Mouse (Mus musculus) erythroblast, adult 5-6 weeks (primary cell): Measurements from ENCODE around the gene Cox19. TPM values are rescaled to one million over a fixed set of nuclear protein-coding genes. Genes with fewer than 3 reads are reported as not detected.
A peak's percentile ranks its signal among the peaks of the same experiment; 100 is the strongest.
"Not testable (repeated sequence)": the region's sequence is repeated elsewhere in the genome, so short reads cannot be mapped to it uniquely, and the experiment has no call there.

Experiments
- ATAC-seq: replicated peaks from 2 replicates; pipeline ENCODE4 v1.8.0; 2016; ENCODE audit warnings: moderate number of reproducible peaks, mild to moderate bottlenecking, moderate TSS enrichment, inconsistent platforms; ENCODE audit not compliant: poor library complexity, low FRiP score, severe bottlenecking
- total RNA-seq, 2 experiments: library from RNA; stranded (forward) in 1 of 2; stranded (reverse) in 1 of 2; fragments of 150-400 nt in 1 of 2; fragments of 200-764, 138-1000 nt in 1 of 2; gene quantifications; 2 replicates each; pipeline versions ENCODE4 v1.2.3 to v1.2.4; 2015 to 2017; ENCODE audit warnings: low replicate concordance in 2 of 2

Gene Cox19
- total RNA-seq, 2 experiments from 2014 or later: 6.5 to 8.8 TPM

DNA sequence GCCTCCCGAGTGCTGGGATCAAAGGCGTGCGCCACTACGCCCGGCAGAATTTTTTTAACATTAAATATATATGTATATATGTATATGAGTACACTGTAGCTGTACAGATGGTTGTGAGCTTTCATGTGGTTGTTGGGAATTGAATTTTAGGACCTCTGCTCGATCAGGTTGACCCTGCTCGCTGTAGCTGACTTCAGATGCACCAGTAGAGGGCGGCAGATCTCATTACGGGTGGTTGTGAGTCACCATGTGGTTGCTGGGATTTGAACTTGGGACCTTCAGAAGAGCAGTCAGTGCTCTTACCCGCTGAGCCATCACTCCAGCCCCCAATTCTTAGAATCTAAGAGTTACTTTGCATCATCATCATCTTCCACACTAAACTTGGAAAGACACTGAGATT is 16.8 kb downstream of the Cox19 start:
- ATAC-seq: not testable (repeated sequence)

DNA sequence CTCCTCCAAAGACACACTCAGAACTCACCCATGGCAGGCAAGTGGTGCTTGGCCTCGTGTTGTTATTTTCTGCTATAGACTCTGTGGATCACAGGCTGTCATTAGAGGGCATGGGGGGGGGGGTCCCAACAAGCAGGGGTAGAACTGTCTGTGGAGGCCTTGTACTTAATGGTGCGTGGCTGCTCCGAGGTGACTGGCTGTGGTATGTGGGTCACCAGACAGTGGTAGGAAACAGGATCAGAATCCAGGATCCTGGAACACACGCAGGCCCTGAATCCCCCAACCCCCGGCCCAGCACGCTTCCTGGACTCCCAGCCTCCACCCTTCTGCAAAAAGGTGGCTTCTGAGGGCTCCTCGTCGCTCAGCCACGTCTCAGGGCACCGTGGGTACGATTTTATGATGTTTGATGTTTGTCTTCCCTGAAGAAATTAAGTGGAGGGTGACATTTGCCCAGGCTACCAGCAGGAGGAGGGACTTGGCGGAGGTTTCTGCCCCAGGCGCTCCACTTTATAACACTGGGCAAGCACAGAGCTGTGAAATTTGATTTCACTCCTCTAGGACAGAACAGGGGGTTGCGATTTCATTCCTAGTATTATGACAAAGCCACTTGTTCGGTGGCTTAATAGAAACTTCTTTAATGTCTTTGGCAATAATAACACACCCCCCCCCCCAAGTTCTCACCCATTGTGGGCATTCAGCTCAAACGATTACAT is 17.8 kb downstream of the Cox19 start:
- no peak for ATAC-seq

DNA sequence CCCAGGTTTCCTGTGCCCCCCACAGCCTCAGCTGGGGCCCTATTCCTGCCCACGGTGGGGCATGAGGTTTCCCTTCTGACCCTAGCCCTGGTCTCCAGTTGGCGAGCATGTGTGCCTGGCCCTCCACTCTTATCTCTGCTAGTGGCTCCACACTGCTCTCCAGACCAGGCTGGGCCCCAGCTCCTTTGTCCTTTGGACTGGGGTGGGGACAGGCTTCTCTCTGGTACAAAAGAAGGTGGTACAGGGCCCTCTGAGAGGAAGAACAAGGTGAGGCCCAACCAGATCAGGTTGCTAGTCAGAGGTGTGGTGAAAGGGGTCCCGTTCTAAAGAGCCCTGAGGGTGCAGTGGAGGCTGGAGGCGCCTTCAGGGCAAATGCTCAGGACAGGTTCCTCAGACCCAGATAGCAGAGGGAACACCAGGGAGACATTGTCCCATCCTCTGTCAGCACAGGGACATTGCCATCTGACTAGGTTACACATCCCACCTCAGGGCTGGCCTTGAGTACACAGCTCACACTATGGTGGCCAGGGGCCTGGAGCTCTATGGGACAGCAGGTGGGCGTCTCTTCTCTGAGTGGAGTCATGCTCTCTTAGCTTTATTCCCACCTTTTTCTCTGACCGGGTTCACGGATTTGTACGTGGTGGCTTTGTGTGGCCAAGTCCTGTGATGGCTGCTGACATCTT is 18.5 kb downstream of the Cox19 start:
- no peak for ATAC-seq

DNA sequence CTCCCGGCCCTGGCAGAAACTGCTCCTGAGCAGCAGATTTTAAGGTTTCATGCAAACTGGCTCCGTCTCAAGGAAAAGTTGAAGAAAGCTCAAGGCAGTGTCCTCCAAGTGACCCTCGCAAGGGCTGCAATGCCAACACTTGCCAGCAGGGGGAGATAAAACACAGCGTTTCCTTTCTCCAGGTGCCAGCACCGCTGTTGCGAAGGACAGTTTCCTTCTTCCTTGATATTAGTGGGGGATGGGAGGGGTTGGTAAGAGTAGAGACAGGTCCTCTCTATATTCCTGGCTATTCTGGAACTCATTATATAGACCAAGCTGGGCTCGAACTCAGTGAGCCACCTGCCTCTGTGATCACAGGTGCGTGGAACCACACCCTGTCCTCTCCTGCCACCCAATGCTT is 19.5 kb downstream of the Cox19 start:
- peak; percentile 71 for ATAC-seq

DNA sequence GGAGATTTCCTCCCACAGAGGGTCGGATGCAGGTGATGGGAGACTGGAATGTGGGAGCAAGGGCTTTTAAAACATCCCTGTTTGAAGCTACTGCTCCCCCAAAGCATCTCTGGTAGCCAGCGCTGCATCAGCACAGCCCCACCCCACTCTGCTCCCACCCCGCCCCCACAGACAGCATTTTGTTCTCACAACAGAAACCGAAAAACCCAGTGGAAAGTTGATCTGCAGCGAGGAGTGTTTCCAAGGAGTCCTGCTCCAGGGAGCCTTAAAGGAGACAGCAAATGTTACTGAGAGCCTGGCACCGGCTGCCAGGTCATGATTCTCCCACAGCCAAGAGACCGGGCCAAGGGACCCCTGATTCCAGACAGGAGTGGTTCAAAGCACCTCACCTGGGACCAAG is 20.5 kb downstream of the Cox19 start:
- no peak for ATAC-seq

DNA sequence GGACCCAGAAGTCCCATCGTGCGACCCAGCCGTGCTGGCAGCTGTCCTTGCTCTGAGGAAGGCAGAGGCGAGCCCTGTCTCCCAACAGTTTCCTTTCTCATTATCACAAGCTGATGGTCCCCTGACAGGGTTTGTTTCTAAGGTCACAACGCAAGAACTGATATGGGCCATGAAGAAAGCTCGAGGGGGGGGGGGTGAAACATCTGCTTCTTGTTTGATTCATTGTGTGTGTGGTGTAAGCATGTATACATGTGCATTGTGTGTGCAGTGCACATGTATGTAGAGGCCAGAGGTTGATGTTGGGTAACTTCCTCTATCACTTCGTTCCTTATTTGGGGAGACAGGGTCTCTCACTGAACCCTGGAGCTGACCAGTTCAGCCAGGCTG is 23.6 kb downstream of the Cox19 start:
- no peak for ATAC-seq

DNA sequence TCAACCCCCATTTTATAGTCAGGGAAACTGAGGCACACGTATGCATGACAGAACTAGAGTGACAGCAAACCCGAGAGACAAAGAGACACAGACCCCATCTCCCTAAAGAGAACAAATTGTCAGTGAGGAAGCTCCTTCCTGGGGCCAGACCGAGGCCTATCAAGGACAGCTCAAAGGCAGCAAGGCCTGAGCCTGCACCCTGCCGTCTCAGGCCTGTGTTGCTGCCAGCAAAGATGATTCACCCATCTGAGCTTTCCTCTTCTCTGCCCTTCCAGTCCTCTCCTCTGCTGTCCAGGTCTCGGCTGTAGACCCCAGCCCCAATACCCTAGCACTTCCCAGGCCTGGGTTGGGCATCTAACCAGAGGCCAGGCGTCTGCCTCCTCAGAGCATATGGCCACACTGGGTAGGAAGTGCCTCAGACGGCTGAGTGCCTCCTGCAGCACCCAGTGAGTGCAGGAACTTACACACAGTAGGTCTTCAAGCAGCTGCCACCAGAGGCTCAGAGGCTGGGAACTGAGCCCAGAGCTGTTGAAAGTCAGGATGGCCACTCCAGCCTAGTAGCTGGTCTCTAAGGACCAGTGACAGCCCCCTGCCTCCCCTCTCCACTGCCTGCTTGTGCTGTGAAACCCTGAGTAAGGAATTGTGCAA is 24.1 kb downstream of the Cox19 start:
- no peak for ATAC-seq

DNA sequence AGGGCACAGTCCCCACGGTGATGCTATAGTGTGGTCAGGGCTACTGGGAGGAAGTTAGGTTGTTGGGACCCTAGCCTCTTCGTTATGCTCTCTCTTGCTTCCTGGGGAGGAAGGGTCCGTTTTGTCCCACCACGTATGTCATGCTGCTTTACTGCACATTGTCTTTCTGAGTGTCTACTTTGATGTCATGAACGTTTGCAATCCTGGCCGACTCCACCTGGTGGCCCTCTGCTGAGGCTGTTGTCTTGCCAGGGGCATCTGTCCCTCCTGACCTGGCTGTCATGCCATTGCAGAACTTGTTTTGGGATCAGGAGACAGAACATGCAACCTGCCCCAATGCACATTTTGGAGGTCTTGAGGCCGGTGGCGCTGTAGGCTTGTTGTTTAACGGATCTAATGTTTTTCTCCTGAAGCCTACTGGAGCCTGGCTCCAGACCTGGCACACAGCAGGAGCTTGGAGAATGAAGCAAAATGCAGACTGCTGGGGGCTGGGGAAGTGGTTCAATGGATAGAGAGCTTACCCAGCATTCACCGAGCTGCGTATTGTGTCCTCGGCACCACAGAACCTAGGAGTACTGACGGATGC is 25.0 kb downstream of the Cox19 start:
- no peak for ATAC-seq

DNA sequence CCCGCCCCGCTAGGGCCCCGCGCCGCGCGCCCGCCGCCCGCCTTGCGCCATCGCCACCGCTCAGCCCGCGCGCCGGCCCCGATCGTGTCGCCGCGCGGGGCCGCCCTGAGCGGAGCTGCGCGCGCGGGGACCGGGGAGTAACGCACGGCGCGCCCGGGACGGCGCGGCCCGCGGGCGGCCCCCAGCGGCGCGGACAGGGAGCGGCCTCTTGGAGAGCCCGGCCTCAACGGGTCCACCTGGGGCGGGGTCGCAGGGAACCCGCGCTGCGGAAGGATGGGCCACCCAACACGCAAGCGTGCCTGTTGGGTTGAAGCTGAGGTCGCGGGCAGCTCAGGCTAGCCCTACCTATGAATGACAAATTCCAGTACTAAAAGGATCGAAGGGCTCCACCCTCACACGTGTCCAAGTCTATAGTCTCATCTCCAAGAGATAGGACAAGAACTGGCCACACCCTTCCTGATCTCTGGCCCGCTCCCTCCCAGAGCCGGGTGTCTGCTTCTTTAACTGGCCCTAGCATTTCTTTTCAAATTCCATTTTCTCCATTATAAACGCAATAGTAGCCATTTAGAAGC is 25.7 kb downstream of the Cox19 start, which contains the start of gene Adap1:
TSS of gene Adap1 (minus strand) at position 228 of the 572 bp plus-strand sequence.
- ATAC-seq: no peak

DNA sequence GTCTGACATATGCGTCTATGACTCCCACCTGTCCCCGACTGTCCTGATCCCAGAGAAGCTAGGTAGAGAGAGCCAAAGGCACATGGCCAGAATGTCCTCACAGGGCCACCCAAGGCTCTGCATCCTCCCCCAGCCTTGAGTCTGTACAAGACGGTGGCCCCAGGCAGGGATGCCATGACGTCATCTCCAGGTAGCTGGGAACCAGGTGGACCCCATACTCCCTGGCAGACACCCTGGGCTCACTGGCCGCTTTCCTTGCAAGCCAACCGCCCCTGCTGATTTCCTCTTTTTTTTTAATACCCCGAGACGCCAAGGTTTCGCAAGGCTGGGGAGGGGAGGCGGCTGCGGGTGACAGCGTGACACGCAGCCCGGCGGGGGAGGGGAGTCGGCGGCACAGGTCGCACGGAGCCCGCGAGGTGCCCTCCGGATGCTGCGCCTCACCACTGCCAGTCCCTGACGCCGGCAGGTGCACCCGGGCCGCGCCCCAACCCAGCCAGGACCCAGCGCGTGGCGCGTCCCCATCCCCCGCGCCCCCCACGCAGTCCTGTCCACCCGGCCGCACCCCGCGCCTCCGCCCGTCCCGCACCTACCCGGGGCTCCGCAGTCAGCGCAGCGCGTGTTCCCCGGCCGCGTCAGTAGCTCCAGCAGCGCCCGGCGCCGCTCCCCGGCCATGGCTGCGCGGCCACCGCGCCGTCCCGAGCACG is 26.4 kb downstream of the Cox19 start:
- ATAC-seq: no peak

DNA sequence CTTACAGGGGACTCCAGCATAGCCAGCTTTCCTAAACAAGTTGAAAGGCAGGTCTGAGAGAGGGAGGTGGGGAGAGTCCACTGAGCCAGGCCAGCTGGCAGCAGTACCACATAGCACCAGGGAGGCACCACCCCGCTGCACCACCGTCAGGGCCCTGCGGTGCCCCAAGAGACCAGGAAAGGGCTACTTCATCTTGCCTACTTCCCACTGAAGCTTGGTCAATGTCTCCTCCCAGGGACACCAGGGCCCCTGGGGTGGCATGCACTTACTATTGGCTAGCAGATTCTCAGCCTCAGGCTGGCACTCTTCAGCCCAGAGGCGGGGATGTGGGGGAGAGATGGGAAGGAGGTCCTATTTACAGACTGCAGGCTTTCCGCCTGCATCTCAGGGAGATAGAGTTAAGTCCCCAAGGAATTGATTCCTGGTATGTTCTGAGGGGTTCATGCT is 27.1 kb downstream of the Cox19 start:
- no peak; the same call in 1 of the 2 replicates for ATAC-seq

DNA sequence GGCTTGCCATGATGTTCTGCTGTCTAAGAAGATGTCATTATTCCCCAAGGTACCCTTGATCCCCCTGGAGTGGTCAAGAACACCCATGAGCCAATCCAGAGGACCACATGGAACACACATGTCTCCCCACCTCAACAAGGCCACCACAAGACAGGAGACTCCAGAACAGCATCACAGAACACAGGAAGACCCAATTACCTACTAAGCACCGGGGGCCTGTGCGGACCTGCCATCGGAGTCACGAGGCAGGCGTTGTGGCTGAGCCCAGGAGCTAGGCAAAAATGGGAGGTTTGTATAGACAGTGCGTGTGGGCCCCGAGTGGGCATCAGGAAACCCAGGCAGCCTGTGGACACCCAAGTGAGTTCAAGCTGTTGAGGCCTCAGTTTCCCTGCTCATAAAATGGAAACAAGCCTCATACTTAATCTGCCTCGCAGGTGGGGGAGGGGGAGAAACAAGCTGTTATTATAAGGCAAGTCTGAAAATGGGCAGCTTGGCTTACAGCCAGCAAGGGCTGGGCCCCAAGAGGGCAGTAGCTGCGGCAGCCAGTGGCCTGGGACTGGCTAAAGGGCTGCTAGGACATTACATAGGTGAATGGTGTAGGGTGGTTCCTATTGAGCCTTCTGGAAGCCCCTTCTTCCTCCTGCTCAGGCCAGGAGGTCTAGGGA is 27.8 kb downstream of the Cox19 start:
- no peak for ATAC-seq

DNA sequence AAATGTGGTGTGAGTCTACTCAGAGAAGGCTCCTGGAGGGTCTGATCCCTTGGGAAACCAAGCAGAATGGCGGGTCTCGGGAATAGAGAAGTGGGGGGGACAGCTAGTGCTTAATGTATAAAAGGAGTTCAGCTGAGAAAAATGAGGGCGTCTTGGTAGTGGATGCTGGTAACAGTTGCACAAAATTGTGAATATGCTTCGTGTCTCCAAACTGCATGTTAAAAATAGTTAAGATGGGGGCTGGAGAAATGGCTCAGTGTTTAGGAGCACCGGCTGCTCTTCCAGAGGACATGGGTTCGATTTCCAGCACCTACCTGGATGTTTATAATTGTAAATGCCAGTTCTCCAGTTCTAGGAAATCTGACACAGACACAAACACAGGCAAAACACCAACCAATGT is 29.9 kb downstream of the Cox19 start:
- no peak for ATAC-seq

DNA sequence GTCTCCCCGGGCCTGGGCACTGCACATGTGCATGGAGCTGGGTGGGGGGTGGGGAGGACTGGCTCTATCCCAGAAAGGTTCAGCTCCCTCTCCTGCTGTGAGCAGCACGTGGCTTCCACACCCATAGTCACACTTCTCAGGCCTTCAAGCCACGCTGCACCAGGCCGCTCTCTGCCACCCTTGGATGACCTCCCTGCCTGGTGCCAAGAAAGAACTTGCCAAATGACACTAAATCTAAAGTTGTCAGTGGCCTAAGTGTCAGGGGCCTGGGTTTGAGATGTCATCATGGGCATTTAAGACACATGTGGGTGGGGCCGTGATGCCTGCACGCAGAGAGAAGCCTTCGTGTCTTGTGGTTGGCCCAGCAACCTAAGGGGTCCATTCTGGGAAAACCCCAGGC is 30.8 kb downstream of the Cox19 start:
- no peak for ATAC-seq

DNA sequence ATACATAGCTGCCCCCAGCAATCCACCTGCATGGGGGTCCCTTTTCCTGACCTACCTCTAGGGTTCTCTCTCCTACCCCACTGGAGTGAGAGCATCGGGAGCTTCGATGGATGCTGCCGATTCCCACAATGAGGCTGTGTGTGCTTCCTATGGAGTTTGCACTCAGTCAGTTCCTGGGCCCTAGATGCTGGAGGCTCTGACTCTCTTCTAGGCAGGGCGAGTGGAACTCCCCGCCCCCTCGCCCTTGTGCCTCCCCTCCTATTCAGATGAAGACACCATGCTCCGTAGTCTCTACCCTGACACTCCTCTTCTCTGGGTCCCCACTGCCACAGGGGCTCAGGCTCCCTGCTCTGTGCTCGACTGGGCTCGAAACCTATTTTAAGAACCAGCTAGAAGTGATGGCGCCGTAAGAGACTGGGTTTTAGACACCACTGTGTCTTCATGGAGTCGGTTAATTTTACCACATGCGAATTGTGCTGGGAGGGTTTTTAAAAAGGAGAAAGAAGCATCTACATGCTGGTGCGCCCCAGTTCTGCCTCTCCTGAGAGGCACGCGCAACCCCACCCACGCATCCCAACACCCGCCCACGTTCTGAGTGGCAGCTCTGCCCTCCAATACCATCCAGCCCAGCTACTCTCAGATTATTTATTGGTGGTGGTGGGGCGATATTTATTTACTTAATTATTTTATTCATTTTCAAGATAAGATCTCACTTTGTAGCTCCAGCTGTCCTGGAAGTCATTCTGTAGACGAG is 33.3 kb downstream of the Cox19 start:
- no peak for ATAC-seq

DNA sequence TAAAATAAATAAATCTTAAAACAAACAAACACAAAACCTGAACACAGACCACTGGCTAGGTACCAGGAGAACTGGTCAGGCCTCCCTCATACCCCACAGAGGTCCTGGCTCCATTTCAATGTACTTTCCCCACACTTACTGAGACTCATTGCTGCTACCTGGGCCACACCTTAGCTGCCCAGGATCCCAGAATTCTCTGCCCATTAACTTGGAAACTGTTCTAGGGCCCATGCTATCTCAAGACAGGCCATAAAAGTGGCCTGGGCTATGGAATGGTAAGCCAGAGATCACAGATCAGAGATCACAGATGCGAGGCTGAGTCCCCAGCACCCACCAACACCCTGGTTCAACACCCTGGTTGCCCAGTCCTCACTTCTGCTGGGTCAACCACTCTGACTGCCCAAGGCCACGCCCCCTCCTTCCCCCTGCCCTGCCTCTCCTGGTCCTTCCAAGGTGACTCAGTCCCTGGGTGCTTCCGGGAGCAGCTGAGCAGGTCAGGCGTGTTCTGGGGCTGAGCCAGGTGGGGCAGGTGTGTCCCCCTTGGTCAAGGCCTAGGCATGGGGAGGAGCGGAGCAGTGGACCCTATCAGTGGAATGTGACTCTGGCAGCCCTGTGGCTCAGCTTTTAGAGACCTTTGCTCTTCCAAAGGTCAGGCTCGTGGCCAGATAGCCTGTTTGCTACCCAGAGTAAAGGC is 34.1 kb downstream of the Cox19 start:
- ATAC-seq: no peak

DNA sequence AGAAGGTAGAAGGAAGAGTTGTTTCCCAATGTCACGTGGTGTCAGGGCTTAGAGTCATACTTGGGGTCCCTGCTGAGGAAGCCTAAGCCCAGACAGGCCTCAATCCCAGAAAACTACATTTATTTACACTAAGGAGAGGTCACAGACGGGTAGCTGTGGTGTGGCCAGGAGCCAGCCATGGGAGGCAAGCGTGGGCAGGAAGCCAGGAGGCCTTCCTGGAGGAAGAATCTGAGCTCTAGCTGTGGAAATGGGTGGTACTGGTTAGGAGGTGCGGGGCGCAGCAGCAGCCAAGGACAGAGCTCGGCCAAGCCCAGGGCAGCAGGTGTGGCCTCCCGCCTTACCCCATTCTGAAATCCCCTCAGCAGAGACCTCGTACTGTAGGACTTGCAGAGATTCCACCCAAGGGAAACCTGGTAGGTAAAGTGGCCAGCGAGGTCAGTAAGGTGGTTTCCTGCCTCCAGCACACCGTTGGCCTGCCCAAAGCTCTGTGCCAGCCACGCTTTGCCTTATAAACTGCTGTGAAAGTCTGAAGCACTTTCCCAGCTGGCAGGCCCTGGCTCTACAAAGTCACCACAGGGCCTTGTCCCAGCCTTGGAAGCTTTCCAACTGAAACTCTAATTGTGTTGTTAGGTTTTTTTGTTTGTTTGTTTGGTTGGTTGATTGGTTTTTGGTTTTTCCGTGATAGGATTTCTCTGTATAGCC is 36.1 kb downstream of the Cox19 start:
- no peak for ATAC-seq
